Mouse (Mus musculus) limb, embryonic 11.5 days (tissue): ENCODE measurements at regions not wholly inside any gene's neighbourhood (a gene's known extent, or its start where the extent isn't known, plus 50 kb on each side); places are given as distances from the start of the nearest gene placed in this dataset.

Experiments
- ATAC-seq: fragments of 200-750 bp; cut with Nextera tagmentation; 2 replicates; pipeline ENCODE4 v1.8.0; 2017; ENCODE audit warnings: low read depth; ENCODE audit not compliant: insufficient number of reproducible peaks, low FRiP score, low TSS enrichment
- DNase-seq: peaks from one replicate; pipeline ENCODE4 v3.0.0-alpha.2; 2015; ENCODE audit warnings: low spot score
- H3K27ac ChIP-seq: fragments of 300-500 bp; sonication (generic); replicated peaks from 2 replicates; pipeline ENCODE4 v1.5.1; 2014; ENCODE audit warnings: low read depth, mild to moderate bottlenecking, low read length
- H3K27me3 ChIP-seq: fragments of 300-500 bp; sonication (generic); 2 replicates; pipeline ENCODE4 v1.6.1; 2014; ENCODE audit warnings: mild to moderate bottlenecking, low read length, mixed read lengths; ENCODE audit not compliant: control insufficient read depth, insufficient read depth
- H3K36me3 ChIP-seq: fragments of 300-500 bp; sonication (generic); 2 replicates; pipeline ENCODE4 v1.6.1; 2014; ENCODE audit warnings: mild to moderate bottlenecking, low read length, moderate library complexity, mixed read lengths; ENCODE audit not compliant: control insufficient read depth, insufficient read depth
- H3K4me1 ChIP-seq: fragments of 300-500 bp; sonication (generic); 2 replicates; pipeline ENCODE4 v1.6.1; 2014; ENCODE audit warnings: low read length, mixed read lengths; ENCODE audit not compliant: control insufficient read depth, insufficient read depth
- H3K4me2 ChIP-seq: fragments of 300-500 bp; sonication (generic); 2 replicates; pipeline ENCODE4 v1.6.1; 2014; ENCODE audit warnings: low read depth, mild to moderate bottlenecking, moderate library complexity; ENCODE audit not compliant: severe bottlenecking
- H3K4me3 ChIP-seq: fragments of 300-500 bp; sonication (generic); 2 replicates; pipeline ENCODE4 v1.5.1; 2014; ENCODE audit warnings: low read depth, low read length
- H3K9ac ChIP-seq: fragments of 300-500 bp; sonication (generic); 2 replicates; pipeline ENCODE4 v1.6.1; 2014; ENCODE audit warnings: mild to moderate bottlenecking, low read length
- H3K9me3 ChIP-seq: fragments of 300-500 bp; sonication (generic); 2 replicates; pipeline ENCODE4 v1.6.1; 2016; ENCODE audit warnings: low read length; ENCODE audit not compliant: control insufficient read depth
- WGBS: fragments of 180-500 bp; shearing (Covaris S2); extraction: QIAGEN DNeasy Blood & Tissue Kit; methylation state at CpG from one replicate; pipeline ENCODE4 v1.1.7; 2014; 5-methylcytosine and 5-hydroxymethylcytosine counted together

DNA sequence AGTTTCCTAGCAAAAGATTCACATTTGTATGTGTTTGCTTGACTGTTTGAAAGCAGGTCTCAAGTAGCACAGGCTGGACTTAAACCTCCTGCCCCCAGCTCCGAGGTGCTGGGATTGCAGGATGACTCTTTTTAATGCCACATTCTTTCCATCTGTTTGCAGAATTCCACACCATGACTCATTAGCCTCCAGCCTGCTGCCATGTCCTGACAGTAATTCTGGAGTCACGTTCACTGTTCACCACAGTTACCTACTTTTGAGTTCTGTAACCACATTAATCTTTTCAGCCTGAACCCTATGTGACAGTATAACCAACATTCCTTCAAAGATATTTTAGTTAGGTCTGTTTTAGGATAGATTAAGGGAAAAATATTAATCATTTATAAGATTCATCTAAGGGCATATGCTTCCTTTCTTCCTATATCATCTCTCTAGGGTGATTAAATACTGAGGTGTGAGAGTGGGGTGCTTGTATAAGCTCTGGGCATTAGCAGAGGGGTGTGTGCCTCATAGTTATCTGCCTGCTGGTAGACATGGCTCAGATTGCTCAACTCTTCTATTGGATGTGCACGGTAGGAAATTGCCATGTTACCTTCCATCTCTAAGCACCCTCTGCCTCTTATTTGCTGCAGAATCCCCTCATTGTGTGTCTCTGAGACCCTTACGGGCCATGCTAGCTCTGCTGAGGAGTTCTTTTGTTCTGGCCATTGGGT, 105.3 kb upstream of the Kitl start:
- DNase-seq (no peak), ATAC-seq (no peak)
- no peaks in the 10 kb centered on the region for H3K27me3 ChIP-seq
- no peak overlapping the region for H3K9ac ChIP-seq
- no peak overlapping the region for H3K4me3 ChIP-seq
- 69% methylated on average over 4 of the region's 4 CpGs for WGBS
- H3K36me3 ChIP-seq: no peaks in the 10 kb centered on the region
- no peak overlapping the region for H3K27ac ChIP-seq
- no peaks in the 10 kb centered on the region for H3K9me3 ChIP-seq
- no peaks in the 10 kb centered on the region for H3K4me1 ChIP-seq
- H3K4me2 ChIP-seq: no peak overlapping the region

DNA sequence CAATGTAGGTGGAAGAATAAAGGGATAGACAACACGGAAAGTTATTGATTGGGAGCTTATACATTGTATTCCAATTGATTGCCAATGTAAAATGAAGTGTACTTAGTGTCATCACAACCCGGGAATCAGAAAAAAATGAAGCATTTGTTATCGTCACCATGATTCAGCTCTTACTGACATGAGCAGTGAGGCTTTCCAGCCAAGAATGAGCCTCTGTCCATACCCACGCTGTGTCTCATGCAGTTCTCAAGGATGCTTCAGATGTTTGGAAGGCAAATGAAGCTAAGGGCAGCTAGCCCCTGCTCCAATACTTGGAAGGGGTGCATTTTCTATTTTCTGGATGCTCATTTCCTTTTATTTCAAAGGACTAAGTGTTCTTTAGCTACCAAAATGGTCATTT, 107.4 kb upstream of the Kitl start:
- Histone ChIP-seq H3K36me3 (no peaks in the 10 kb centered on the region), H3K4me2 (no peak overlapping the region), H3K27me3 (no peaks in the 10 kb centered on the region), H3K27ac (no peak overlapping the region), H3K9me3 (no peaks in the 10 kb centered on the region), H3K4me1 (no peaks in the 10 kb centered on the region), H3K9ac (no peak overlapping the region), H3K4me3 (no peak overlapping the region)
- ATAC-seq: no peak
- WGBS: 84% methylated on average over 4 of the region's 4 CpGs
- DNase-seq: no peak

DNA sequence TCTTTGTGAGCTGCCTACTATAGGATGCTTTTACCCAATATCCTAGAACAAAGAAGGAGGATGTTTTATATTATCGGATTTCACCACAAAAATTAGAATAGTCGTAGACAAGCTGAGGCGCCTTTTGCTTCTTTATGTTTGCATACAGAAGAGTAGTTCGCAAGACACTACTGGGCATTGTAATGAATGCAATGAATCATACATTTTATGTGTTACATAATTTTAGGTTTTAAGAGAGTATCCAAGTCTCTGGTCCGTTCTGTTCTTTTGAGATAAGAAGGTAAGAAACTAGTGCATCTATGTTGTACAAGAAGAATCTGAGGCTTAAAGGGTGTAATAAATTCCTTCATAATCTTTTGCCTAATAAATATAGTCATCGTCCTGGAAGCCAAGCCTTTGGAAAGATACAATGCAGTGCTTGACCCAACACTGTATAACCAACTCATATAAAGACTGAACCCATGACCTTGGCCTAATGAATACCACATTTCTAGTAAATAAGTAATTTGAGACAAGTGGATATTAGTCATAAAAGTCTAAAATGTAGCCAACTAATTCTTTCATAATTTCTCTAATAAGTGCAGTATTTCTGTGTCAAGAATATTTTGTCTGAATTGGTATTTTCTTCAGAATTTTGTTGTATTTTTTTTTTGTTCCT, 108.5 kb upstream of the Kitl start:
- no peak for DNase-seq
- no peak for ATAC-seq
- WGBS: 70% methylated on average over 6 of the region's 6 CpGs
- H3K27me3 ChIP-seq: no peaks in the 10 kb centered on the region
- H3K9ac ChIP-seq: no peak overlapping the region
- no peak overlapping the region for H3K4me2 ChIP-seq
- no peaks in the 10 kb centered on the region for H3K4me1 ChIP-seq
- H3K9me3 ChIP-seq: no peaks in the 10 kb centered on the region
- H3K27ac ChIP-seq: no peak overlapping the region
- no peaks in the 10 kb centered on the region for H3K36me3 ChIP-seq
- H3K4me3 ChIP-seq: no peak overlapping the region

DNA sequence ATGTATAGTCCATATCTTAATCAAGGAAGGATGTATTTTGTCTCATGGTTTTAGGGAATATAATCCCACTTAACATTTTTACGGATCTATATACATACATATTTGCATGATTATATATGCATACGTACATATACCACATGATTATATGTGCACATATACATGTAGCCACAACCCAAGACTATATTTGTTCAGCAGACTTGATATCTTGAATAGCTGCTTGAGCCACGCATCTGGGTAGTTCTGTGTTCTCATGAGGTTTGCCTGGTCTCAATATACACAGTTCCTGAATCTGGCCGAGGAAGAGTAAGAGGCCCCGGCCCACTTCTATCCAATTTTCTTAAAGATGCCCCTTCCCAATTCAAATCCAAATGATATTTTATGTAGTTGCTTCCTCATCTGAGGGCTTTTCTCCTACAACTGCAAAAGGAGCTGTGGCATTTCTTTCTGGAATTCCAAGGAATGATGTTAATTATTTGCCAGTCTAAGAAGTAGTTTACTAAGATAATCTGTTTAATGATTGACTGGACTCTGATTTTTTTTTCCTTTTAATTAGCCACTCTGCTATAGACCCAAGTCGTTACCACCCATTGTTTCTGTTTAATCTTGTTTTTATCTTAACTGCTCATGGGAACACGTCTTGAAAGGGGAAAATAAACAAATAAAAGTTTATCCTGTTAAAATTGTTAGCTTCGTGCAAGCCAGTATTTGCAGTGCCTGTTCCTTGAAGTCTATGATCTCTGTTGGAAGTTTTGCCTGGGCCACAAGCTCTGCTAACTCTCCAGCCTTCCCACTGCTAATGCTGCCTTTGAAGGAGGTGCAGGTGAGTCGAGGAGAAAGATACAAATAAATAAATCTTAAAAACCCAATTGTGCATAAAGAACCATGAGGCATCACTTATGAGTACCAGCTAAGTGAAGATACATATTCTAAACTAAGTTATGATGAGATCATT, 112.9 kb upstream of the Kitl start:
- no peak for ATAC-seq
- no peak for DNase-seq
- WGBS: 64% methylated on average over 9 of the region's 9 CpGs

DNA sequence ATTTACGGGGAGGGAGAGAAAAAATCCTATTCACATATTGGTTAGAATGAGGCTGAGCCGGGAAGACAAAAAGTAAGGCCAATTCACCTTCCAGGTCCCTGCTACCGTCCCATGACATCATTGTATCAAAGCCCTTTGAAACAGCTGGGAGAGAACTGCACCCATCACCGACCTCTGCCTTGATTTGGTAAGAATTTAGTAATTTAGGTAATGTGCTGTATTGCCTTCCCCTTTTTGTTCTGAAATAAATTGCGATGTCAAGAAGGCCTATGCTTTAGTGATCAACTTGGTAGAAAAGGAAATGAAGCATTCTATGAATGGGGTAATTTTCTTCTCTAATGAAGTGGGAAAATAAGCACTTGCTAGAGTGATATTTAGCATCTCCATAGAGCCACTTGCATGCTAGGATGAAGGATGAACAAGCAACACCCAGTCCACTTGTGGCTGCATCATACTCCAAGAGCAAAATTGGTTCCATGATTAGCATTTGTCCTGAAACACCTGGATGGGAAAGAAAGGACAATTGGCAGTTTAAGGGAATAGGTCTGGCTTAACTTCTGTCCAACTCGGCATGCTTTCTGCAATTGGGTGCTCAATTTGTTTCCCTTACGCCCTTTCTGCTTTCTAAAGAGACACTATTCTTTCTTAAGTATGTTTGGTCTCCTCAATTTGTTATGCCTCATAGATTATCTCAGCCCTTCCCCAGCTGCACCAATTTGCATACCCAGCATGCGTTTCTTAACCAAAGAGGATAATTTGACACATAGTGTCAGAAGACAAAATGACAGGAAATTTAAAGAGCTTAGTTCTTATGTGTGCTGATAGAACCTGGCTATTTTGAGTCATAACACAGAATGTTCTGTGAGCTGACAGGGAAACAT, 114.2 kb upstream of the Kitl start:
- WGBS: 83% methylated on average over 8 of the region's 8 CpGs
- no peak overlapping the region for H3K4me2 ChIP-seq
- ATAC-seq: no peak
- no peak overlapping the region for H3K9ac ChIP-seq
- H3K4me3 ChIP-seq: no peak overlapping the region
- H3K27me3 ChIP-seq: no peaks in the 10 kb centered on the region
- no peaks in the 10 kb centered on the region for H3K4me1 ChIP-seq
- no peaks in the 10 kb centered on the region for H3K9me3 ChIP-seq
- no peak for DNase-seq
- no peaks in the 10 kb centered on the region for H3K36me3 ChIP-seq
- H3K27ac ChIP-seq: no peak overlapping the region

More for the DNA sequence above, 112.9 kb upstream of the Kitl start:
- Histone ChIP-seq H3K4me2 (no peak overlapping the region), H3K4me1 (no peaks in the 10 kb centered on the region), H3K36me3 (no peaks in the 10 kb centered on the region), H3K4me3 (no peak overlapping the region), H3K9ac (no peak overlapping the region), H3K27me3 (no peaks in the 10 kb centered on the region), H3K9me3 (no peaks in the 10 kb centered on the region), H3K27ac (no peak overlapping the region)

DNA sequence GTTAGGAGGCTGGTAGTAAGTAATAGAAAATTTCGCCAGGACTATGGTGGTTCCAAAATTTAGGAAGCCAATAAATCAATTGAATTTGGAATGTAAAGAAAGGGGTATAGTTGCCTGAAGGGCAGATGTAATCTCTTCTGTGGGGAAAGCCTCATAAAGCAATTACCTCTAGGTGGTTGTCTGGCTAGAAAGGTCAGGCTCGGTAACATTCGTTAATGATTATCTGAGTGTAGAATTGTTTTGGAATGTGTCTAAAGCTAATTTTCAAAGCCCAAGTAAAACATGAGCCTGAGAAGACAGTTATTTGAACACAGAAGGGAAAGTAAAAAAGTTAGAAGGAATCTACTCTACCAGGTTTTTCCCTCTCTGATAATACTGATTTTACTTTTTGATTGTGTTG, 121.4 kb upstream of the Kitl start:
- Histone ChIP-seq H3K4me3 (no peak overlapping the region), H3K27me3 (no peaks in the 10 kb centered on the region), H3K4me2 (no peak overlapping the region), H3K4me1 (no peaks in the 10 kb centered on the region), H3K27ac (no peak overlapping the region), H3K9ac (no peak overlapping the region), H3K36me3 (no peaks in the 10 kb centered on the region), H3K9me3 (no peaks in the 10 kb centered on the region)
- ATAC-seq: no peak
- 7% methylated on average over 3 of the region's 3 CpGs for WGBS
- DNase-seq: no peak

DNA sequence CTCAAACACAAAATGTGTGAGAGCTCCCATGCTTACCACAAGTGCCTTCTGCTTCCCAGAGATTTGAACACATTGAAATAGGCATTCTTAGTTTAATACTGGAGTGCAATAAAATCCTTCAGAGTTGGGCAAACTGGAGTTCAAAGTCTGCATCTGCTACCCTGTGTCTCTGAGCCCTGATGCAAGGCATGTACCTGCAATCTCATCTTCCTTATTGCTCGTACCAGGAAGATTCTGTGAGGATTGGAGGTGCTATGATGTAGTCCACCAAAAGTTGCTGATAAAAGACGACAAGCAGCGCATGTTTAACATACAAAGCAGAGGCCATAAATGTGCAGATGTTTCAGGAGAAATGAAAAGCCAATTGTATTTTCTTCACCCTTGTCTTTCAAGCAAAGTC, 123.5 kb upstream of the Kitl start:
- WGBS: 88% methylated on average over 3 of the region's 3 CpGs
- no peak overlapping the region for H3K27ac ChIP-seq

DNA sequence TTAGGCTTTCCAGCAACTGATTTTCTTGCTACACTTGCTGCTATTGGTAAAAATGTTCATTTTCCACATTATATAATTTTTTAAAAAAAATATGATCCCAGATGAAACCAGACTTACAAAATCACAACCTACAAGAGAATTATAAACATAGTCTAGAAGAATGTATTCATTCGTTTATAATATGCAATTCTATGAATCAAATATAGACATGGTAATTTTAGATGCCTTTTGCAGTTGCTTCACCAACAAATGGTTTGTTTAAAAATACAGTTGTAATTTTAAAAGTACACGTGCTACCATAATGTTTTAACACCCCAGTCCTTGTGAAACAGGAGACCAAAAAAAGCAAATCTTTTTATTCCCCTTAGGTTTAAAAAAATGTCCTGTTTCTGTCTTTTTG, 122.4 kb upstream of the Csl start:
- 89% methylated on average over 2 of the region's 2 CpGs for WGBS
- Histone ChIP-seq H3K36me3 (no peaks in the 10 kb centered on the region), H3K4me2 (no peak overlapping the region), H3K27ac (no peak overlapping the region), H3K4me1 (no peaks in the 10 kb centered on the region), H3K27me3 (no peaks in the 10 kb centered on the region), H3K9me3 (no peaks in the 10 kb centered on the region), H3K9ac (no peak overlapping the region), H3K4me3 (no peak overlapping the region)
- ATAC-seq (no peak), DNase-seq (no peak)

More for the DNA sequence above, 123.5 kb upstream of the Kitl start:
- ATAC-seq (no peak), DNase-seq (no peak)
- H3K4me2 ChIP-seq: no peak overlapping the region
- no peaks in the 10 kb centered on the region for H3K36me3 ChIP-seq
- no peaks in the 10 kb centered on the region for H3K4me1 ChIP-seq
- no peak overlapping the region for H3K4me3 ChIP-seq
- H3K9ac ChIP-seq: no peak overlapping the region
- H3K9me3 ChIP-seq: no peaks in the 10 kb centered on the region
- H3K27me3 ChIP-seq: no peaks in the 10 kb centered on the region
